Mouse (Mus musculus) heart, embryonic 15.5 days (tissue): Measurements from ENCODE around the gene Pdlim3. TPM values are rescaled to one million over a fixed set of nuclear protein-coding genes. Genes with fewer than 3 reads are reported as not detected.
"Not testable (repeated sequence)": the region's sequence is repeated elsewhere in the genome, so short reads cannot be mapped to it uniquely, and the experiment has no call there.

Source experiments
- ATAC-seq: fragments of 200-750 bp; cut with Nextera tagmentation; replicated peaks from 2 replicates; pipeline ENCODE4 v1.8.0; 2017; ENCODE audit warnings: low read depth, moderate TSS enrichment; ENCODE audit not compliant: insufficient number of reproducible peaks, insufficient read depth, low FRiP score
- H3K27ac ChIP-seq: fragments of 300-500 bp; sonication (generic); 2 replicates; pipeline ENCODE4 v1.5.1; 2015; ENCODE audit warnings: mild to moderate bottlenecking, inconsistent platforms
- H3K27me3 ChIP-seq: fragments of 300-500 bp; sonication (generic); 2 replicates; pipeline ENCODE4 v1.6.1; 2015; ENCODE audit warnings: inconsistent platforms
- H3K36me3 ChIP-seq: fragments of 300-500 bp; sonication (generic); 2 replicates; pipeline ENCODE4 v1.6.1; 2015; ENCODE audit warnings: mild to moderate bottlenecking, inconsistent platforms
- H3K4me1 ChIP-seq: fragments of 300-500 bp; sonication (generic); replicated peaks from 2 replicates; pipeline ENCODE4 v1.6.1; 2015; ENCODE audit warnings: inconsistent platforms
- H3K4me2 ChIP-seq: fragments of 300-500 bp; sonication (generic); 2 replicates; pipeline ENCODE4 v1.6.1; 2015; ENCODE audit warnings: inconsistent platforms, mild to moderate bottlenecking, moderate library complexity
- H3K4me3 ChIP-seq: fragments of 300-500 bp; sonication (generic); 2 replicates; pipeline ENCODE4 v1.5.1; 2015; ENCODE audit warnings: mild to moderate bottlenecking, inconsistent platforms
- H3K9ac ChIP-seq: fragments of 300-500 bp; sonication (generic); 2 replicates; pipeline ENCODE4 v1.6.1; 2015; ENCODE audit warnings: mild to moderate bottlenecking, inconsistent platforms
- H3K9me3 ChIP-seq: fragments of 300-500 bp; sonication (generic); replicated peaks from 2 replicates; pipeline ENCODE4 v1.6.1; 2016; ENCODE audit warnings: inconsistent platforms
- WGBS: fragments of 180-500 bp; shearing (Covaris S2); methylation state at CpG from one replicate; pipeline ENCODE4 v1.1.7; 2015; ENCODE audit warnings: mixed read lengths; 5-methylcytosine and 5-hydroxymethylcytosine counted together
- polyA plus RNA-seq: library from polyadenylated mRNA; unstranded; fragments of >200 nt; fragmentation: Nextera tagmentation; extraction: Ambion mirVana; gene quantifications from 2 replicates; pipeline ENCODE4 v1.2.1, GENCODE M21; 2015

Pdlim3 gene
- polyA plus RNA-seq, result 148 and 174 TPM in 2 replicates

- H3K9me3 ChIP-seq, result no peaks in the 10 kb centered on the region
- H3K27me3 ChIP-seq, result no peaks in the 10 kb centered on the region
- ATAC-seq, result peak; percentile 91
- peak within 1 kb of the TSS; percentile 95 for H3K27ac ChIP-seq
- peak within 1 kb of the TSS; percentile 67 for H3K9ac ChIP-seq
- peaks cover 17% of the 10 kb centered on the region for H3K4me1 ChIP-seq
- under 1% methylated on average over 22 of the region's 22 CpGs for WGBS
- H3K4me3 ChIP-seq, result peak within 1 kb of the TSS; percentile 73
- H3K4me2 ChIP-seq, result peak within 1 kb of the TSS; percentile 75
- no peaks in the 10 kb centered on the region for H3K36me3 ChIP-seq
These were observed at the start of gene Pdlim3 for GRCm38 (mm10) chr8:45885202-45885685. TSS of gene Pdlim3 (plus strand) at chr8:45885461.

- Histone ChIP-seq H3K27ac (0 out of 2 replicates have a peak overlapping the region, but pooled peaks have one; percentile 85), H3K36me3 (no peaks in the 10 kb centered on the region)
These were observed 42.0 kb upstream of the Pdlim3 start for GRCm38 (mm10) chr8:45843306-45843705.

GRCm38 (mm10) chr8:45844097-45844885 lies 41.0 kb upstream of the Pdlim3 start:
- H3K4me3 ChIP-seq, result no peak overlapping the region
- no peaks in the 10 kb centered on the region for H3K27me3 ChIP-seq
- H3K9ac ChIP-seq, result no peak overlapping the region
- ATAC-seq, result peak; percentile 51; the same call in 1 of the 2 replicates
- peak overlapping the region; percentile 85 for H3K27ac ChIP-seq
- H3K4me2 ChIP-seq, result peak overlapping the region; percentile 21
- H3K36me3 ChIP-seq, result no peaks in the 10 kb centered on the region
- 39% methylated on average over 6 of the region's 6 CpGs for WGBS
- peaks cover 27% of the 10 kb centered on the region for H3K4me1 ChIP-seq
- no peaks in the 10 kb centered on the region for H3K9me3 ChIP-seq

More at GRCm38 (mm10) chr8:45843306-45843705, 42.0 kb upstream of the Pdlim3 start:
- Histone ChIP-seq H3K27me3 (no peaks in the 10 kb centered on the region), H3K9me3 (no peaks in the 10 kb centered on the region), H3K4me3 (no peak overlapping the region), H3K4me2 (no peak overlapping the region), H3K4me1 (peaks cover 31% of the 10 kb centered on the region), H3K9ac (no peak overlapping the region)
- 82% methylated on average over 5 of the region's 5 CpGs for WGBS
- no peak for ATAC-seq

- Histone ChIP-seq H3K4me3 (no peak overlapping the region), H3K27me3 (no peaks in the 10 kb centered on the region), H3K27ac (peak overlapping the region; percentile 85), H3K4me2 (peak overlapping the region; percentile 21), H3K36me3 (no peaks in the 10 kb centered on the region), H3K9me3 (no peaks in the 10 kb centered on the region), H3K4me1 (peaks cover 27% of the 10 kb centered on the region), H3K9ac (no peak overlapping the region)
- ATAC-seq, result peak; percentile 62; the same call in 1 of the 2 replicates
- 15% methylated on average over 14 of the region's 14 CpGs for WGBS
These were observed 40.3 kb upstream of the Pdlim3 start for GRCm38 (mm10) chr8:45844911-45845481.

GRCm38 (mm10) chr8:45845906-45846305 lies 39.4 kb upstream of the Pdlim3 start:
- Histone ChIP-seq H3K27me3 (no peaks in the 10 kb centered on the region), H3K4me2 (no peak overlapping the region), H3K4me3 (no peak overlapping the region), H3K36me3 (no peaks in the 10 kb centered on the region), H3K27ac (peak overlapping the region; percentile 85), H3K9ac (no peak overlapping the region), H3K4me1 (peaks cover 25% of the 10 kb centered on the region), H3K9me3 (no peaks in the 10 kb centered on the region)
- WGBS, result 69% methylated on average over 4 of the region's 4 CpGs
- no peak for ATAC-seq

GRCm38 (mm10) chr8:45855118-45855517 lies 30.1 kb upstream of the Pdlim3 start:
- no peak for ATAC-seq
- H3K4me3 ChIP-seq, result no peak overlapping the region

DNA sequence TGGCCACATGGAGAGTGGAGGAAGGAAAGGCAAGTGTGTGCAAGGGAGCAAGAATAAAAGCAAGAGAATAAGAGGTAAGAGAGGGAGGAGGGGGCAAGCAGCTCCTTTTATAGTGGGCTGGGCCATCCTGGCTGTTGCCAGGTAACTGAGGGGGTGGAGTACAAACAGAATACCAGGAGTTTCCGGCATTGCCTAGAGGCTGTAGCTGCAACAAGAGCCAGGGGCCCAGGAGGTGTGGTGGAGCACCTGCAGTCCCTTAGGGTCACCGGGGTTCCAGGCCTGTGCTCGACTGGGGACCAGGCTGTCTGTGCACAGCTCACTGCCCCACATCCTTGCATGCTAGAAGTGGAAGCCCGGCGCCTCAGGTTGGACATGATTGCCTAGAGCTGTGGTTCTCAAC lies 27.5 kb upstream of the Pdlim3 start:
- Histone ChIP-seq H3K9ac (no peak overlapping the region), H3K4me2 (no peak overlapping the region), H3K27ac (no peak overlapping the region), H3K27me3 (no peaks in the 10 kb centered on the region), H3K4me1 (peaks cover 3% of the 10 kb centered on the region; the same call in 1 of the 2 replicates), H3K9me3 (no peaks in the 10 kb centered on the region), H3K4me3 (no peak overlapping the region), H3K36me3 (no peaks in the 10 kb centered on the region)
- no peak for ATAC-seq
- 54% methylated on average over 5 of the region's 5 CpGs for WGBS

More at GRCm38 (mm10) chr8:45855118-45855517, 30.1 kb upstream of the Pdlim3 start:
- H3K4me2 ChIP-seq, result no peak overlapping the region
- WGBS, result 85% methylated on average over 4 of the region's 4 CpGs
- H3K9me3 ChIP-seq, result no peaks in the 10 kb centered on the region
- H3K27ac ChIP-seq, result no peak overlapping the region
- H3K4me1 ChIP-seq, result peaks cover 3% of the 10 kb centered on the region; the same call in 1 of the 2 replicates
- no peak overlapping the region for H3K9ac ChIP-seq
- no peaks in the 10 kb centered on the region for H3K36me3 ChIP-seq
- no peaks in the 10 kb centered on the region for H3K27me3 ChIP-seq

DNA sequence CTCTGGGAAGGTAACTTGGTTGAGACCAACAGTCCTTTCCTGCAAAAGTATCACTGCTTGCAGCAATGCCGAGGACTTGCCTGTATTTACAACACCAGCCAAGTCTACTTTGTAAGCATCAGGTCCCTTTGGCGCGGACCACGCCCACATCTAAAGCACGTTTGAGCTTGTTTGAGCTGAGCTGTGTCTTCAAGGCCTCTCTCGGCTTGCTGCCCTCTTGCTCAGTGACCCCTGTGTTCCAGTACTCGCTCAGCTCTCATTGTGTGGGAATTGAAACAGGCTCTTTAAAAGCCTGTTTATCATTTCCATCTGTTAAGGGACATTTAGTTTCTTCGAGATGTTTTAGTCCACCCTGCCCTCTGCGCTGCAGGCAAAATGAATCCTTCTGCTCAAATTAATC lies 26.9 kb upstream of the Pdlim3 start:
- no peak for ATAC-seq

DNA sequence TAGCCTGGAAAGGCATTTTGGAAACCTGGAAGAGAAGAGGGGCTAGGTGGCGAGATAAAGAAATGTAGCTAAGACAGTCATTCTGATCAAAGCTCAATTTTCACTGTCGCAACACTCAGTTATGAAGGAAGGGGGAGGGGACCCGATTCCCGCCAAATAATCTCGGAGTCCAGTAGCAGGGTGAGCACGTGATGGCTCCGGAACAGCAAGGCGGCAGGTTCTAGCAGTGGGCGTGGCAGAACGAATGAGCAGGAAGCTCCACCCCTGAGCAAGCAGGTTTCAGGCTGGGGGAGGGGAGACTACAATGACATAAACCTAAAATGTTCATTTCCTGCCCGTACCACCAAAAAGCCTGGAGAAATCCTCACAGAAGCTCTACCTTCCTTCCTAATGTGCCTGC lies 13.7 kb upstream of the Pdlim3 start:
- not testable (repeated sequence) for H3K27me3 ChIP-seq, H3K36me3 ChIP-seq, H3K9ac ChIP-seq, H3K4me3 ChIP-seq, H3K9me3 ChIP-seq, ATAC-seq, H3K4me2 ChIP-seq
- Histone ChIP-seq H3K4me1 (peaks cover 20% of the 10 kb centered on the region), H3K27ac (peak overlapping the region; percentile 69)
- WGBS, result 65% methylated on average over 11 of the region's 11 CpGs

More for the DNA sequence above, 26.9 kb upstream of the Pdlim3 start:
- H3K27me3 ChIP-seq, result no peaks in the 10 kb centered on the region
- no peaks in the 10 kb centered on the region for H3K9me3 ChIP-seq
- no peak overlapping the region for H3K4me2 ChIP-seq
- 57% methylated on average over 9 of the region's 9 CpGs for WGBS
- no peaks in the 10 kb centered on the region for H3K36me3 ChIP-seq
- no peak overlapping the region for H3K4me3 ChIP-seq
- H3K4me1 ChIP-seq, result peaks cover 3% of the 10 kb centered on the region; the same call in 1 of the 2 replicates
- no peak overlapping the region for H3K9ac ChIP-seq
- no peak overlapping the region for H3K27ac ChIP-seq

DNA sequence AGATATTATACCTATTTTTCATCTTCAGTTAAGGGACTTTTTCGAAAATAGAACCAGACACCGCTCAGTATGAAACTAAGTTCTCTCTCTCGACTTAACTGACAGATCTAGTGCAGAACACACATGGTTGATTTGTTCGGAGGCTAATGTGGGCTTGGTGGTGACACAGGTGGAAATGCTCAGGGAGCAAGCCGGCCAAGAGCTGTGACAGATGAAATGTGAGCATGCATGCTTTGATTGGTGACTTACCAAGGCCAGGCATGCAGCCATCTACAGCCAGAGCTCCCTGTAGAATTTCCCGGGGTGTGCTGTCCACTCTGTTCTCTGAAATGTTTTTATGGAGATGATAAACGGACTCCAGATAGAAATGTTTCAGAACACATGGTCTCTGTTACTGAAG lies 13.2 kb upstream of the Pdlim3 start:
- H3K27me3 ChIP-seq, result no peaks in the 10 kb centered on the region

GRCm38 (mm10) chr8:45874945-45875626 lies 10.2 kb upstream of the Pdlim3 start:
- Histone ChIP-seq H3K9ac (no peak overlapping the region), H3K36me3 (no peaks in the 10 kb centered on the region), H3K4me1 (peaks cover 20% of the 10 kb centered on the region), H3K27me3 (no peaks in the 10 kb centered on the region), H3K27ac (peak overlapping the region; percentile 87), H3K9me3 (no peaks in the 10 kb centered on the region), H3K4me3 (no peak overlapping the region), H3K4me2 (peak overlapping the region; percentile 32)
- 32% methylated on average over 10 of the region's 10 CpGs for WGBS
- peak; percentile 88 for ATAC-seq

More for the DNA sequence above, 13.2 kb upstream of the Pdlim3 start:
- H3K4me1 ChIP-seq, result peaks cover 20% of the 10 kb centered on the region
- no peaks in the 10 kb centered on the region for H3K36me3 ChIP-seq
- no peak overlapping the region for H3K4me2 ChIP-seq
- peak; percentile 51 for ATAC-seq
- WGBS, result 41% methylated on average over 7 of the region's 7 CpGs
- H3K9ac ChIP-seq, result no peak overlapping the region
- no peaks in the 10 kb centered on the region for H3K9me3 ChIP-seq
- H3K27ac ChIP-seq, result peak overlapping the region; percentile 69
- no peak overlapping the region for H3K4me3 ChIP-seq
